Mouse (Mus musculus) olfactory bulb, adult 2 months (tissue): ENCODE measurements around the gene Sec63.
A peak's percentile ranks its signal among the peaks of the same experiment; 100 is the strongest.

ENCODE experiments used
- CTCF ChIP-seq: fragments of 200-500 bp; IDR thresholded peaks from 2 replicates; pipeline ENCODE4 v1.5.1; 2012; ENCODE audit warnings: low read depth, mild to moderate bottlenecking, low read length, moderate library complexity; ENCODE audit not compliant: insufficient read depth
- POLR2A ChIP-seq: fragments of 200-500 bp; IDR thresholded peaks from 2 replicates; pipeline ENCODE4 v1.6.1; 2012; ENCODE audit warnings: mild to moderate bottlenecking, low read depth, low read length, moderate library complexity; ENCODE audit not compliant: insufficient read depth

DNA sequence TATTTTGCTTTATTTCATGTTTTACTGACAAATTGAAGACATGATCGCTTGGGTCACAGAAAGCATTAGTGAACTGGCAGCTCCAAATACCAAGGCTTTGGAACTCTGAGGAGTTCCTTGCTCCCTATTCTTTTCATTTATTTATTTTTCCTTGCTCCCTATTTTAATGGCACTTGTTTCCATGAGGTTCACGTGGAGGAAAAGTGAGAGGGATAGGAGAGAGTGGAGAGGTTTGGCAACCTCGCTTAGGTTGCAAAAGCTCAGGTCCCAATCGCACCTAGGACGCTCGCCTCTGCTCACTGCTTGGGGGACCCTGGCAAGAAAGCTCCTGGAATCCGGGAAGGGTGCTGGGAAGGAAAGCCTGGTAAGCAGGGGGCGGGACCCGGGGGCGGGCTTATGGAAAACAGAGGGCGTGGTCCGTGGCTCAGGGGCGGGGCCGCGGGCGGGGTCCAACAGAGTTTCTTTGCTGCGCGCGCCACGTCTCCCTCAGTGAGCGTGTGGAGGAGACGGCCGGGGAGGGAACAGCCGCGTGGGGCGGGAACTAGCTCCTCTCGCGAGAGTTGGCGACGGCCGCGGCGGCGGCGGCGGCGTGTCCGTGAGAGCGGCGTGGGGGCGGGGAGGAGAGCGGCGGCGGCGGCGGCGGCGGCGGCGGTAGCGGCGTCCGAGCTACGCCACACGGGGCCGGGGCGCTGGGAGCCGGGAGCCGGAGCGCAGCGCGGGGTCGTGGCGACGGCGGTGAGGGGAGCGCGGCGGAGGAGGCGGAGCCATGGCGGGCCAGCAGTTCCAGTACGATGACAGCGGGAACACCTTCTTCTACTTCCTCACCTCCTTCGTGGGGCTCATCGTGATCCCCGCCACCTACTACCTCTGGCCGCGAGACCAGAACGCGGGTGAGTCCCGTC, at the start of gene Sec63:
- TF ChIP-seq POLR2A: peak; percentile 40
- no peak for TF ChIP-seq CTCF
